Mouse (Mus musculus) ES-E14 (cell line): ENCODE measurements around the gene Rsl1d1. TPM values are rescaled to one million over a fixed set of nuclear protein-coding genes. Genes with fewer than 3 reads are reported as not detected.

Experiments used
- total RNA-seq: library from RNA; depleted of rRNA; stranded (reverse); fragments of 300-350 nt; gene quantifications from 2 replicates; pipeline ENCODE4 v1.2.3, GENCODE M21; 2012; rRNA removed

Rsl1d1 gene
- total RNA-seq, 1 experiment, result 203 TPM

Other genes with a start within 250 kb of the Rsl1d1 start
- 10.2 and 13.5 TPM in 2 replicates for gene Snn, start 142.4 kb downstream of the Rsl1d1 start, total RNA-seq
- gene Litaf, start 137.2 kb downstream of the Rsl1d1 start, total RNA-seq, result 23.1 and 25.9 TPM in 2 replicates
- gene Txndc11, start 68.7 kb downstream of the Rsl1d1 start, total RNA-seq, result 26.0 and 28.6 TPM in 2 replicates
- 57.3 and 59.2 TPM in 2 replicates for gene Zc3h7a, start 26.9 kb downstream of the Rsl1d1 start, total RNA-seq
- gene Gspt1, start 51.0 kb upstream of the Rsl1d1 start, total RNA-seq, result 76.1 and 89.8 TPM in 2 replicates
- 0.32 and 0.45 TPM in 2 replicates for gene Tnfrsf17, start 110.5 kb upstream of the Rsl1d1 start, total RNA-seq
- gene Snx29, start 119.6 kb upstream of the Rsl1d1 start, total RNA-seq, result 9.6 and 13.4 TPM in 2 replicates